Mouse (Mus musculus) stomach, embryonic 16.5 days (tissue): ENCODE data around the gene Cacna2d3. TPM values are rescaled to one million over a fixed set of nuclear protein-coding genes. Genes with fewer than 3 reads are reported as not detected.

Experiments used
- ATAC-seq: fragments of 200-750 bp; cut with Nextera tagmentation; 2 replicates; pipeline ENCODE4 v1.8.0; 2017; ENCODE audit warnings: moderate number of reproducible peaks, moderate TSS enrichment; ENCODE audit not compliant: insufficient read depth, low FRiP score
- H3K27ac ChIP-seq: fragments of 300-500 bp; sonication (generic); 2 replicates; pipeline ENCODE4 v1.5.1; 2014; ENCODE audit warnings: low read length
- H3K27me3 ChIP-seq: fragments of 300-500 bp; sonication (generic); 2 replicates; pipeline ENCODE4 v1.6.1; 2014; ENCODE audit warnings: low read length, control low read depth, mixed read lengths; ENCODE audit not compliant: control insufficient read depth, insufficient read depth
- H3K36me3 ChIP-seq: fragments of 300-500 bp; sonication (generic); 2 replicates; pipeline ENCODE4 v1.6.1; 2014; ENCODE audit warnings: low read length; ENCODE audit not compliant: control insufficient read depth, insufficient read depth
- H3K4me1 ChIP-seq: fragments of 300-500 bp; sonication (generic); 2 replicates; pipeline ENCODE4 v1.6.1; 2014; ENCODE audit warnings: low read length, control low read depth, mixed read lengths; ENCODE audit not compliant: control insufficient read depth, insufficient read depth
- H3K4me2 ChIP-seq: fragments of 300-500 bp; sonication (generic); 2 replicates; pipeline ENCODE4 v1.6.1; 2014; ENCODE audit warnings: low read depth, low read length, mixed read lengths
- H3K4me3 ChIP-seq: fragments of 300-500 bp; sonication (generic); replicated peaks from 2 replicates; pipeline ENCODE4 v1.5.1; 2014; ENCODE audit warnings: mild to moderate bottlenecking, low read length
- H3K9ac ChIP-seq: fragments of 300-500 bp; sonication (generic); 2 replicates; pipeline ENCODE4 v1.6.1; 2014; ENCODE audit warnings: low read length
- H3K9me3 ChIP-seq: fragments of 300-500 bp; sonication (generic); replicated peaks from 2 replicates; pipeline ENCODE4 v1.6.1; 2016; ENCODE audit warnings: low read length, control low read depth; ENCODE audit not compliant: control insufficient read depth
- WGBS: fragments of 180-500 bp; shearing (Covaris S2); extraction: QIAGEN DNeasy Blood & Tissue Kit; methylation state at CpG from one replicate; pipeline ENCODE4 v1.1.7; 2014; 5-methylcytosine and 5-hydroxymethylcytosine counted together
- polyA plus RNA-seq: library from polyadenylated mRNA; unstranded; fragments of >200 nt; fragmentation: Nextera tagmentation; extraction: Ambion mirVana; gene quantifications from 2 replicates; pipeline ENCODE4 v1.2.1, GENCODE M21; 2015

The Cacna2d3 gene
- polyA plus RNA-seq, 1 experiment from 2014 or later: 1.6 TPM

DNA sequence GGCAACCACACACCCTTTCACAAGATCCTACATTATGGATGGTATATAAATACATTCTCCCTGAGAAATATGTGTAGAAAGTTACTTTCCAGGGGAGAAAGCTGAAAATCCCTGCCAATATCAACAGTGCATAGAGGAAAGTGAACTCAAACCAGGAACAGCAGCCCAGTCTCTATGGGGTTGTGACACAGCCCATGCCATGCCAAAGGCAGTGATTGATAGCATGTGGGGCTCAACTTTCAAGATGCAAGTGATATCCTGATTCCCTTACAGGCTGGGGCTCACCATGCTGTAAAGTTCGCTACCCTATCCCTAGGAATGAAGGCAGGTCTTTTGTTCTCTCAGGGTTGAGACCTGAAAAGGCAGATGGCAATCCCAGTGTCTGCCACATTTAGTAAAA, 229.9 kb downstream of the Cacna2d3 start:
- no peaks in the 10 kb centered on the region for H3K9me3 ChIP-seq
- H3K27me3 ChIP-seq: no peaks in the 10 kb centered on the region
- H3K36me3 ChIP-seq: no peaks in the 10 kb centered on the region
- 74% methylated on average over 1 of the region's 1 CpGs for WGBS
- no peak overlapping the region for H3K9ac ChIP-seq
- no peak overlapping the region for H3K27ac ChIP-seq
- no peak overlapping the region for H3K4me3 ChIP-seq
- no peak overlapping the region for H3K4me2 ChIP-seq
- no peak for ATAC-seq
- no peaks in the 10 kb centered on the region for H3K4me1 ChIP-seq

DNA sequence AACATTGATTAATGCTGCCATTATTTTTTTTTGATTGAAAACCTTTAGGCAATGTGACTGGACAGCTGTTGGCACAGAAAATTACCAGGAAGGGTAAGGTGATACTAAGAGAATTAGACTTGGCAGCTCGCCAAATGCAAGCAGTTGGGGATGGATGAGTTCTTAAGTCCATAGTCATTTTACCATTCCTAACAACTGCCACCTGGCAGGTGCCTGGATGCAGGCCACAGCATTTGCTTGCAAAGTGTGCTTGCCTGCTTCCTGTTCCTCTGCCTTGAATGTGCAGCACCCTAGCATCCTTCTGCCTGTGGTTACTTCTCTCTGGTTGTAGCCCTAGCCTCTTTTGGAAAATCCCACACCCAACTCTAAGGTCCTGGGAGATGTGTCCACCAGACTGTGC, 236.2 kb downstream of the Cacna2d3 start:
- WGBS: 45% methylated on average over 1 of the region's 1 CpGs
- H3K4me3 ChIP-seq: no peak overlapping the region
- no peaks in the 10 kb centered on the region for H3K4me1 ChIP-seq
- no peaks in the 10 kb centered on the region for H3K36me3 ChIP-seq
- no peaks in the 10 kb centered on the region for H3K9me3 ChIP-seq
- no peaks in the 10 kb centered on the region for H3K27me3 ChIP-seq
- no peak overlapping the region for H3K9ac ChIP-seq
- no peak overlapping the region for H3K4me2 ChIP-seq
- no peak overlapping the region for H3K27ac ChIP-seq
- no peak for ATAC-seq

DNA sequence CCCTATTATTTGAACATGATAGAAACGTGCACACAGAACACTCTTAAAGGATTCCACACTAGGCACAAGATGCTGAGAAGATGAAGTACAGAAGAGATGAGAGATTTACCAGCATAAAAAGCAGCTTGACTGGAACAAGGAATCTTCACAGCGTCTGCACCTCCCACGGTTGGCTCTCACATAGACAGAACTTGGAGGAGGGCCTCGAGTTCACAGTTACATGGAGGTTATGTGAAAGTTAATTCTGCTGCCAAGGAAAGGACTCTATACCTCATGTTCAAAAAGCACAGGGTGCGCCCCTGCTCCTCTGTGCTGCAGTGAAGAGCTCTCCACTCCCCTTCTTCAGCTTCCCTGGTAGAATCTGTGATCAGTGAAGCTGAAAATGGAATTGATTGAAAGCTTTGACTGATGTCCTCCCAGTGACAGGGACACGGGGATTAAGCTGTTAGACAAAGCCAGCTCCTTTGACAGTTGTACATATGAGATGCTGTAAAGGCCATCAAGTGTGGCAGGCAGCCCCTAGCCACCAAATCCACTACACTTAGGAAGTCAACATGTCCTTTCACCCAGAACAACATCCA, 243.2 kb downstream of the Cacna2d3 start:
- no peak for ATAC-seq
- H3K4me1 ChIP-seq: no peaks in the 10 kb centered on the region
- H3K36me3 ChIP-seq: no peaks in the 10 kb centered on the region
- no peak overlapping the region for H3K27ac ChIP-seq
- no peak overlapping the region for H3K4me3 ChIP-seq
- H3K27me3 ChIP-seq: no peaks in the 10 kb centered on the region
- no peaks in the 10 kb centered on the region for H3K9me3 ChIP-seq
- H3K9ac ChIP-seq: no peak overlapping the region
- WGBS: 63% methylated on average over 6 of the region's 6 CpGs
- H3K4me2 ChIP-seq: no peak overlapping the region

DNA sequence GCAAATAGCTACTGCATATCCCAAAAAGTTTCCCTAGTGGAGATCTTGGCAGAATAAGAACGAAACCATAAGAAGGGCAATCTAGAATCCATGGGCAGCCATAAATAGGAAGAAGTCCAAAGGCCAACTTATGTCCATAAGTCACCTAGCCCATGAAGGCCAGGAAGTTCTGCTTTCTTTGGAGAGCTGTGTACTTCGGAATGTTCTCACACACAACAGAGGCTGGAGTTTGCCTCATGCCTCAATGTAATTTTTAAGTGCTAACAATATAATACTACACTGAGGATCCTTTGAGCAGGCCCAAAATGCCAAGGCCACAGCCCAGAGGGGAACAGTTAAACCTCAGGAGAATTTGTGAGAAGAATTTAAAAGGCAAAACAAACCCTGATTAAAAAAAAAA, 257.4 kb downstream of the Cacna2d3 start:
- ATAC-seq: no peak
- WGBS: 78% methylated on average over 2 of the region's 2 CpGs
- no peak overlapping the region for H3K9ac ChIP-seq

DNA sequence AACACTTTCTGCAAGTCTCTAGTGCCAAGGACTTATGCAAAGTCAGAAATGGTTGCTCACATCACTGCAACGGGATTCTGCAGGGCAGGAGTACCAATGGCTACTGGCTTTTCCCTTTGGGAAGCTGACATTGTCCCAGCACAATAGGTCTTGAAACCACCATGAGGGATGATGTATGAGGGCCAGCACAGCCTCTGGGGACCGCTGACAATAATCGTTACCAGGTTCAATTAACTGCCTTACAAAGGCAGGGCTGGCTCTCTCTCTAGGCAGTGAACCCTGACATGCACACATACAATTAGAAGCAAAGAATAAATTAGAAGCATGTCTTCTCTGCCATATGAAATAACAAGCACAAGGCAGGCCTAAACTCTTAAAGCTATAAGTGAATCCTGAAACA, 272.5 kb downstream of the Cacna2d3 start:
- WGBS: 83% methylated on average over 3 of the region's 3 CpGs

More for the DNA sequence above, 257.4 kb downstream of the Cacna2d3 start:
- Histone ChIP-seq H3K27me3 (no peaks in the 10 kb centered on the region), H3K9me3 (no peaks in the 10 kb centered on the region), H3K36me3 (no peaks in the 10 kb centered on the region), H3K4me2 (no peak overlapping the region), H3K27ac (no peak overlapping the region), H3K4me3 (no peak overlapping the region), H3K4me1 (no peaks in the 10 kb centered on the region)

DNA sequence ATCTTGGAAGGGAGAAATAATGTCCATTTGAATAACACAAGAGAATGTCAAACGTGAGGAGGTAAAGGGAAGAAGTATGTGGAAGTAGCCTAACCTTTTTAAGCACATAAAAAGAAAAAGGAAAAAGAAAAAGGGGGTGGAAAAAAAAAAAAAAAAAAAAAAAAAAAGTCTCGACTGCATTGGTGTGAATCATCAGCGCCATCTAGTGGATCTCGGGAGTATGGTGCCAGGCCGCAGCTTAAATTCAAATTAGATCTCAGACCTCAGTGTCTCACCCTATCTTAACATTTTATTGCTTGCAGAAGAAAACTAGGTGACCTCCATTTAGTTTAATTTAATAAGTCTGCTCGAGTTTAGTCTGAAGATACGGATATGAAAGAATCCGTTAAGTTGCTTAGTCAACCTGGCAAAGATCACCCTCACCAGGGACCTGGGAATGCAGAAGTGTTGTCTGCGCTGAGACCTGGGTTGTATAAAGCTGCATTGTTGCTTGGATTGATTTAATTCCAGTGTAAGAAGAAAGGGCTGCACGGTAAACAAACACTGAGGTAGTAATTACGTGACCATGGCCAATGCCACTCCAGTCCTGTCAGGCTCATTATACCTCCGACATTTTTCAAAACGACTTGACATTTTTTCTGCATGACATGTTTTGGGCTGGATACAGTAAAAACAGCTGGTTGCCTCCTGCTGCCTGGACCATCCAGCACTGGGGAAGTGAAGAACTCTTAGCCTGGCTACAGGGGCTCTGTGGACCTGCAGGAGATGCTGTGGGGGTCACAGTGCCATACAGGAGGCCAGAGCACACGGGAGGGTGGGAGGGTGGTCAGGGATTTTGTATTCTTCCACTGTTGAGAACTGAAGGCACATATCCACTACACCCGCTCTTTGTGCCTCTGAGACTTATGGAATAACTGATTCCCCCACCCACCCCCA, 278.3 kb downstream of the Cacna2d3 start:
- Histone ChIP-seq H3K4me1 (no peaks in the 10 kb centered on the region), H3K9me3 (no peaks in the 10 kb centered on the region), H3K36me3 (no peaks in the 10 kb centered on the region), H3K9ac (no peak overlapping the region; the same call in 1 of the 2 replicates), H3K4me2 (no peak overlapping the region), H3K27me3 (no peaks in the 10 kb centered on the region), H3K27ac (no peak overlapping the region), H3K4me3 (no peak overlapping the region)
- no peak for ATAC-seq
- 29% methylated on average over 15 of the region's 15 CpGs for WGBS

More for the DNA sequence above, 272.5 kb downstream of the Cacna2d3 start:
- no peak overlapping the region for H3K27ac ChIP-seq
- no peak overlapping the region for H3K4me2 ChIP-seq
- H3K36me3 ChIP-seq: no peaks in the 10 kb centered on the region
- H3K9me3 ChIP-seq: no peaks in the 10 kb centered on the region
- no peak overlapping the region for H3K9ac ChIP-seq
- no peaks in the 10 kb centered on the region for H3K4me1 ChIP-seq
- no peak overlapping the region for H3K4me3 ChIP-seq
- H3K27me3 ChIP-seq: no peaks in the 10 kb centered on the region
- ATAC-seq: no peak

DNA sequence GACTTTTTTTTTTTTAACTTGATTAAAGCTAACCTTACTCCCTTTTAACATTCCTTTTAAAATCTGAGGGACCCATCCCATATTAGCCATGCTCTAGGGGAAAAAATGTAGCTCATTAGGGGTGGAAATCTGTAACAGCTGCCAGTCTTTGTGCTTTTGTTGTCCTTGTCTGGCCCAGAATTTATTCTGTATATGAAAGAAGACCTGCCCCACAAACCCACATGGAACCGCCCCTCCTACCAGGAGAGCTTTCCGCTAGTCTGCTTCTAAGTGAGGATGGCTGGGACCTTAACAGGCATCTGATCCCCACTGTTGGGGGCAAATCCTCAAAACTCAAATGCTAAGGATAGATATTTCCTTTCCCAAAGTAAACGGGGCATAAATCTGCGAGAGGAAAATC, 279.2 kb downstream of the Cacna2d3 start:
- no peak overlapping the region for H3K4me2 ChIP-seq
- 31% methylated on average over 4 of the region's 4 CpGs for WGBS
- ATAC-seq: no peak

DNA sequence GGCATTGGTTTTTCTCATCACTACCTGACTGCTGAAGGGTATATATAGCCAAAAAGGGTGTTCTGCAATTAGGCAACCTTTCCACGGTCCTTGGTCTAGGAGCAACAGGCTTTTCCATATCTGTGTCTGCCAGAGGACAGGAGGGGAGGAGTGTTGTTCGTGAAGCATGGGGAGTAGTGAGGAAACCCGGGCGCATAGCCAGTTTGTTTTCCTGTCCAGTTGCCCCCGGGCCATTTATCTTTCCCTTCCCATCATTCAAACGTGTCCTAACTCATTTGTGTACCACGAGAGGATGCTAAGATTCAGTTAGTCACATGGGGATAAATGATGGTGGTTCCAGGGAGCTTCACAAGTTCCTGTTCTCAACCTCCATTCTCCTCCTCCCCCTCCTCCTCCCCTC, 283.0 kb downstream of the Cacna2d3 start:
- Histone ChIP-seq H3K9me3 (no peaks in the 10 kb centered on the region), H3K36me3 (no peaks in the 10 kb centered on the region), H3K27ac (no peak overlapping the region), H3K4me3 (no peak overlapping the region), H3K4me1 (no peaks in the 10 kb centered on the region), H3K27me3 (no peaks in the 10 kb centered on the region), H3K9ac (no peak overlapping the region), H3K4me2 (no peak overlapping the region)
- 36% methylated on average over 7 of the region's 7 CpGs for WGBS
- ATAC-seq: no peak

More for the DNA sequence above, 279.2 kb downstream of the Cacna2d3 start:
- H3K9ac ChIP-seq: no peak overlapping the region
- no peak overlapping the region for H3K27ac ChIP-seq
- H3K4me3 ChIP-seq: no peak overlapping the region
- no peaks in the 10 kb centered on the region for H3K9me3 ChIP-seq
- no peaks in the 10 kb centered on the region for H3K27me3 ChIP-seq
- H3K36me3 ChIP-seq: no peaks in the 10 kb centered on the region
- H3K4me1 ChIP-seq: no peaks in the 10 kb centered on the region

DNA sequence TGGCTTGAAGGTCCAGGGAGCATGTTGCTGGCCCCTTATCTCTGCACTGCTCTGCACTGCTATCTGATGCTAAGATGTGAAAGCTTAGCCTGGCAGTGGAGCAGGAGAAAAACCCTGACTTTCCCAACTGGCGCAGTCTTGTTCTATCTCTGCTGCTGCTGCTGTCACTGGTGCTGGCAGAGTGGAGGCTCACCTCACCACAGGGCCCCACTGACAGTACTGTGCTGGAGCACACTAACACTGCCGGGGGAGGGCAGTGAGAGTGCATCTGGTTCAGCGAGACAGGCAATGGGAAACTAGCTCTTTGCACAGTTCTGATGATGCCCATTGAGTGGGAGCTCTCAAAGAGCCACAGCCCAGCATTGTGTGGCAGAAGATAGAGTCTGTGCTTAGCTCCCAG, 283.4 kb downstream of the Cacna2d3 start:
- H3K9ac ChIP-seq: no peak overlapping the region
- 63% methylated on average over 3 of the region's 3 CpGs for WGBS
- no peak for ATAC-seq

More for the DNA sequence above, 283.4 kb downstream of the Cacna2d3 start:
- no peaks in the 10 kb centered on the region for H3K9me3 ChIP-seq
- no peak overlapping the region for H3K27ac ChIP-seq
- no peak overlapping the region for H3K4me3 ChIP-seq
- no peak overlapping the region for H3K4me2 ChIP-seq
- no peaks in the 10 kb centered on the region for H3K4me1 ChIP-seq
- H3K27me3 ChIP-seq: no peaks in the 10 kb centered on the region
- H3K36me3 ChIP-seq: no peaks in the 10 kb centered on the region
